Mouse (Mus musculus): ENCODE measurements around the gene Setd1b.

DNA sequence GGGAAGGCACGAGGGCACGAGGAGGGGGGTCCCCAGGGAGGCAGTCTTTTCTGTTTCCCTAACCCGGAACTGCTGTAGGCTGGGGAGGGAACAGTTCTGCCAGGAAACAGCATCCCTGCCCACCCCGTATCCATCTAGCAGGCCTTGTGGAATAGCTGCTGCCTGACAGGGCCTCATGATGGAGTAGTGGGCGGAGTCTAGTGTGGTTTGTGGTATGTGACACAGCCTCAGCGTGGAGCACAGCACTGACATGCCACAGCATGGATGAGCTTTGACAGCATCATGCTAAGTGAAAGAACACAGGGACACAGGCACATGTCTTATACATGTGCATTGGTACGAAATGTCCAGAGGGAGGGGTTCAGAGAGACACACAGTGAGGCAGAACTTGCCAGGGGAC lies 39.6 kb upstream of the Setd1b start:
- TF ChIP-seq CTCF (IDR thresholded peaks at IDR 0.05; ENCODE audit: borderline replicate concordance, insufficient read depth, low read depth, low read length) (no peak), POLR2A (IDR thresholded peaks at IDR 0.05; ENCODE audit: borderline replicate concordance, insufficient read depth, low read length) (no peak)

Data from cerebellum, adult 2 months (tissue).